Mouse (Mus musculus): ENCODE measurements around the gene Dnah7c.

Dnah7c gene

GRCm38 (mm10) chr1:46733405-46734106, 308.2 kb downstream of the Dnah7c start:
- WGBS = 68% methylated on average over 2 of the region's 2 CpGs

- WGBS = 38% methylated on average over 2 of the region's 2 CpGs
These were observed 309.1 kb downstream of the Dnah7c start for GRCm38 (mm10) chr1:46734455-46734854.

- WGBS = 69% methylated on average over 3 of the region's 3 CpGs
These were observed 339.2 kb downstream of the Dnah7c start for GRCm38 (mm10) chr1:46764600-46764999.

GRCm38 (mm10) chr1:46770077-46770695, 344.8 kb downstream of the Dnah7c start:
- WGBS = 92% methylated on average over 7 of the region's 7 CpGs

- WGBS = 77% methylated on average over 4 of the region's 4 CpGs
These were observed 356.8 kb downstream of the Dnah7c start for GRCm38 (mm10) chr1:46782227-46782626.

- WGBS = 77% methylated on average over 1 of the region's 1 CpGs
These were observed 379.7 kb downstream of the Dnah7c start for GRCm38 (mm10) chr1:46805074-46805473.

GRCm38 (mm10) chr1:46808630-46809029, 383.2 kb downstream of the Dnah7c start:
- WGBS = 54% methylated on average over 4 of the region's 4 CpGs

- WGBS = 82% methylated on average over 5 of the region's 5 CpGs
These were observed 392.5 kb downstream of the Dnah7c start for GRCm38 (mm10) chr1:46817934-46818333.

GRCm38 (mm10) chr1:46822256-46822972, 397.0 kb downstream of the Dnah7c start:
- 79% methylated on average over 4 of the region's 4 CpGs for WGBS

GRCm38 (mm10) chr1:46830066-46830843, 404.9 kb downstream of the Dnah7c start:
- WGBS = 40% methylated on average over 2 of the region's 2 CpGs

- 77% methylated on average over 5 of the region's 5 CpGs for WGBS
These were observed 406.5 kb downstream of the Dnah7c start for GRCm38 (mm10) chr1:46831927-46832326.

GRCm38 (mm10) chr1:46843406-46843805, 418.0 kb downstream of the Dnah7c start:
- WGBS = 44% methylated on average over 4 of the region's 4 CpGs

- WGBS = 55% methylated on average over 2 of the region's 2 CpGs
These were observed 418.9 kb downstream of the Dnah7c start for GRCm38 (mm10) chr1:46844281-46844680.

GRCm38 (mm10) chr1:46845221-46845620, 419.8 kb downstream of the Dnah7c start:
- 41% methylated on average over 5 of the region's 5 CpGs for WGBS

GRCm38 (mm10) chr1:46849758-46850157, 424.4 kb downstream of the Dnah7c start:
- WGBS = 16% methylated on average over 1 of the region's 1 CpGs

GRCm38 (mm10) chr1:46851586-46851985, 426.2 kb downstream of the Dnah7c start:
- 34% methylated on average over 4 of the region's 4 CpGs for WGBS

- WGBS = under 1% methylated on average over 4 of the region's 4 CpGs
These were observed 426.8 kb downstream of the Dnah7c start for GRCm38 (mm10) chr1:46852216-46852599.

- WGBS = under 1% methylated on average over 72 of the region's 75 CpGs
These were observed 427.3 kb downstream of the Dnah7c start for GRCm38 (mm10) chr1:46852600-46853272.

- under 1% methylated on average over 86 of the region's 86 CpGs for WGBS
These were observed 428.1 kb downstream of the Dnah7c start for GRCm38 (mm10) chr1:46853317-46854035.

GRCm38 (mm10) chr1:46854036-46854900, 428.9 kb downstream of the Dnah7c start:
- 15% methylated on average over 18 of the region's 18 CpGs for WGBS

Data from cerebral cortex, adult 2 months (tissue).